Mouse (Mus musculus) embryo, embryonic 11 days (tissue): ENCODE data around the gene Oosp3.

ENCODE experiments used
- DNase-seq: peaks from one replicate; pipeline ENCODE4 v3.0.0-alpha.2; 2015

The Oosp3 gene

DNA sequence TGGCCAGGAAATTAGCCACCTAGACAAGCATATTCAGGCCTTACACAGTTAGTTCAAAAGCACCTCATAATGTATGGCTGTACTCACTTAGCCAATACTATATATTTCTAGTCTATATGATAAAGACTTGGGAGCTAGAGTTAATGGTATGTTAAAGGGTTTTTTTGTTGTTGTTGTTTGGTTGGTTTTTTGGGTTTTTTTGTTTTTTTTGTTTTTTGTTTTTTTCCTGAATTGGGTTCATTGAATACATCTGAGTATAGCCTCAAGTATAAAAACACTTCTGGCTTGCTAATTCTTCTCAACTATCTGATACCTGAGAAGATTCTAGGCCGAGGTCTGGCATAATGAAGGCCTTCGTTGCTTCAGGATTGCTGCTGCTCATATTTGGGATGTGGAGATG is at the start of gene Oosp3:
Oosp3 (plus strand) TSS at position 301 of the 400 bp plus-strand sequence.
- no peak for DNase-seq

DNA sequence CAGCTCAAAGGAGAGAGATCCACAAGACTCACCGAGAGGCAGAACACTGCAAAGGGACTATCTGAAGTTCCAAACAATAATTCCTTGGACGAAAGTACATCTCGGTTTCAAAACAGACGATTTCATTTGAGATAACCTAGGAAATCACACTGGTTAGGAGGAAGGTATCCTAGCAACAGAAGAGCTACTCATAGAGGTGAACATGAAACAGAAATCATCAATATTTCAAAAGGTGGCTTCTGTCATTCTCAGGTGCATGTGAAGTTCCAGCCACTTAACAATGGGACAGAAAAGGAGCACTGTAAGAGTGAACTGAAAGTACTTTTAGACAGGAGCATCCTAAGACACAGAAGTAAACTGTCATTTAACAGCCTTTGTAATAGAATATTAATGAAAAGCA is 47.3 kb upstream of the Oosp3 start:
- DNase-seq = no peak

DNA sequence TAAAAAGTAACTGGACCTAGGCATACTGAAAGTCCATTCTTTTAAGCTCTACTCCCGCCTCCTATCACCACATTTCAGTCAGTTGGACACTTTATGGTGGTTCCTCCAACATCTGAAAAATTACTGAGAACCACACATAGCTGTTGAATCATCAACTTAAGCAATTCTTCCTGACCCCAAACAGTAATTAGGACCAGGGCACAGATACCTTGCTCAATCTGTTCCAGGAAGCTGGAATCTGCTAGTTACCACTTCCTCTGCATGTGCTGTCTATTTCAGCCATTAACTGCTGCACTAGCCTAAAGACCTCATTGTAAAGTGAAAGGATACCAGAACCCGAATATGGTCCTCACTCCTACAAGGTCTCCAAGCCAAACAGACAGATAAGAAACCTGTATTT is 37.7 kb upstream of the Oosp3 start:
- no peak for DNase-seq

DNA sequence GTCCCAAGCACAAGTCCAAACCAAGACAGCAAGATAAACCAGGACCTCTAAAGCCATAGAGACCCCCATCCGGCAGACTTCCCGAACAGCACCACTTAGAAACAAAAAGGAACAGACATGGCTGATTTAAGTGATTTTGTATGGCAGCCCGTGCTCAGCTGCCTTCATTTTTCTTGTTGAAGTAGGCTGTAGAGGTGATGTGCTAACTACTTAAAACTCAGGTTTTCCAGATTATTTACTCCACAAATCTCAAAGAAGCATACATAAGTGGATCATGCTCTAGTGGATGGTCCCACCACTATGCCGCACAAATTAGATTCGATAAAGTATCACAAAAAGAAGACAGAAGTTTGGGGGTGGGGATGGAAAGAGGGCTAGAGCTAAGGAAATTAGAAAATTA is 36.4 kb upstream of the Oosp3 start, which contains the start of gene Oosp2:
Oosp2 (minus strand) TSS at position 101 of the 400 bp plus-strand sequence.
- no peak for DNase-seq

DNA sequence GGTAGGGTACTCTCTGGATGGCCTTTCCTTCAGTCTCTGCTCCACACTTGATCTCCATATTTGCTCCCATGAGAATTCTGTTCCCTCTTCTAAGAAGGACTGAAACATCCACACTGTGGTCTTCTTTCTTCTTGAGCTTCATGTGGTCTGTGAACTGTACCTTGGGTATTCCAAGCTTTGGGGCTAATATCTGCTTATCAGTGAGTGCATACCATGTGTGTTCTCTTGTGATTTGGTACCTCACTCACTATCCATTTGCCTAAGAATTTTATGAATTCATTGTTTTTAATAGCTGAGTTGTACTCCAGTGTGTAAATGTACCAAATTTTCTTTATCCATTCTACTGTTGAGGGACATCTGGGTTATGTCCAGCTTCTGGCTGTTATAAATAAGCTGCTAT is 35.3 kb upstream of the Oosp3 start:
- DNase-seq = no peak

DNA sequence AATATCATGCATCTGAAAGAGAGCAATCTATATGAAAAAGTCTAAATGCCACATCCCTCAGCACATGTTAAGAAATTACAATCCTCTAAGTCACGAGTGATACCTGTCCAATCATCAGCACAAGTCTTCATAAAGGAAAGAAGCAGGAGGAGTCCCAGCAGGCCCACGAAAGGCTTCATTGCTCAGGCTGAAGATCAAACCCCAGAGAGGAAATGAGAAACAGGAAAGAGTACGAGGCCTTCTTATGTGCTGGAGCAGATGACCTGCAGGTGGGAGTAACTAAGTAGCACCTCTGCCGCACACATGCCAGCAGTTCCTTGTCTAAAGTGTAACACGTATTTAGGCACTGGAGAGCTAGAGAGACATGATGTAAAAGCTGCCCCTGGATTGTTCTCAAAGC is 6.0 kb upstream of the Oosp3 start, which contains the start of gene Oosp1:
Oosp1 (minus strand) TSS at position 312 of the 400 bp plus-strand sequence.
- DNase-seq = no peak

DNA sequence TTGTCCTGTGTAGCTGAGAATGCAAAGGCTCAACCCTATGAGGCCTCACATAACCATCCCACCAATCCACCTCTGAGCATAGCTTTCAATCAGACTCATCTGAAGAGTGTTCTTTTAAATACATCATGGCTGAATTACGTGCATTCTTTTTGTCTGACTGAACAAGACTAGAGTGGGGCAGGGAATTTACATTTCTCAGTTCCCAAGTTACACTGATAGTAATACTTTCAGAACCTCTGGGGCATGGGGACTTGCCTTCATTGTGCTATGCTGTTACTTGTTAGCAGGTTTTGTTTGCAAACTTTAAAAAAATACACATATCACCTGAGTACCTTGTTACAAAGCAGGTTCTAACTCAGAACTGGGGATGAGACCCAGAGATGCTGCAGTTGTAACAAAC is 5.4 kb upstream of the Oosp3 start:
- no peak for DNase-seq

DNA sequence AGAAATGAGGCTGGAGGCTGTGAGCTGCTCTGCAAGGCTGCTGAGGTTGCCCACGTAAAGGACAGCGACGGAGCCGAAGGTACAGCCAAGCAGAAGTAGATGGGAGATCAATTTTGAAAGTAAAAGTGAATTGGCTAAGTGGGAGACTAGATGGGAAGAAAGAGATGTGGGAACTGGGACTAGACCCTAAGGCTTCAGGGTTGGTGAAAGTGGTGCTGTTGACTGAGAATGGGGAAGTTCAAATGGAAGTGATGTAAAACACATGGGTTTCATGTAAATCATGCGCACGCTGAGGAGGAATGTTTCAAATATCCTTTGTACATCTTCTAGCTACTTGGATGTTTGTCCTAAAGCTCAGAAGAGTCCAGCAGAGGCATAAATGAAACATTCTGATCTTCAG is 1.5 kb downstream of the Oosp3 start:
- no peak for DNase-seq

DNA sequence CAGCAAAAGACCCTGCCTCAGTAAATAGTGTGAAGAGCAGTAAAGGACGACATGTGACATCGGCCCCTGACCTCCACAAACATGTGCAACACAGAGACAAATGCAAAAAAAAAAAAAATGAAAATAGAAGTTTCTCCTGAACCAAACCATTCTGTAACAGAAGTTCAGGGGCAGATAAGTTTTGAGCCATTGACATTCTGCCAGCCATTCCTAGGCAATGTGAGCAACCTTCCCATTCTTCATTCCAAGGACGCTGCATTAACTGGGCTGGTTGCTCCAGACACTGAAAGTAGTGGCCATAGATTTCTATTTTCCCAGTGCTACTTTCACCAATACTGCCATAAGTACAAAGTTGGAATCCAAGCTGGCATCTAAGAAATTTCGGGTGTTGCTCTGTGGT is 15.6 kb downstream of the Oosp3 start:
- no peak for DNase-seq

DNA sequence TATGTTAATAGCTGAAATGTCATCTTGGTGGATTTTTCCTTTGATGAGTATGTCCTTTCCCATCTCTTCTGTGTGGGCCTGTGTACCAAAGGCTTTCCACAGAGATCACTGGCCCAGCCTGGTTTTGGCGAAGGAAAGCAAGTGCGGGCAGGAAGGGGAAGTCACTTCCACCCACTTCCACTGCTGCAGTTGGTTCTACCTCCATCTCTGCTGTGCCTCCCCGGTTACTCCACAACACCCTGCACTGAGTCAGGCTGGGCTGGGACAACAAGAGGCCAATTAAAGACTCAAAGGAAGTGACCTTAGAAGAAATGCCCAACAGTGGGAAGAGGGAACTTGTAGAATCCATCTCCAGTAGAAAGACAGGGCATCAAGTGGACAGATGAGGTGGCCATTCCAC is 23.2 kb downstream of the Oosp3 start:
- no peak for DNase-seq

DNA sequence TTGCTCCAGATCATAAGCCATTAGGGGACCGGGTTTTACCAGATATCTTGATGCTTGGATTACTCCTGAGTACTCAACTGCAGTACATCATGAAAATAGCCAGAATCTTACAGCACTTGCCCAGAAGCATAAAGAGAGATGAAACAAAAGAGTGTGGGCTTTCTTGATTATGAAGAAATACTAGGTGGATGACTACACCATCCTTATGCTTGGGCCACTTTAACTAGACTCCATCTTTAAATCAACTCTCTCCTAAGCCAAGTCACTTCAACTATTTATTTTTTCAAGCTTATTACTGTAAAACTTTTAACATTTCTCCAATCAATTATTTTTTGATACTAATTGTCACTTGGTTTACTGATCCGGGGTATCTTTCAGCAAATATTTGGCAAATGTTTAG is 27.0 kb downstream of the Oosp3 start:
- no peak for DNase-seq

DNA sequence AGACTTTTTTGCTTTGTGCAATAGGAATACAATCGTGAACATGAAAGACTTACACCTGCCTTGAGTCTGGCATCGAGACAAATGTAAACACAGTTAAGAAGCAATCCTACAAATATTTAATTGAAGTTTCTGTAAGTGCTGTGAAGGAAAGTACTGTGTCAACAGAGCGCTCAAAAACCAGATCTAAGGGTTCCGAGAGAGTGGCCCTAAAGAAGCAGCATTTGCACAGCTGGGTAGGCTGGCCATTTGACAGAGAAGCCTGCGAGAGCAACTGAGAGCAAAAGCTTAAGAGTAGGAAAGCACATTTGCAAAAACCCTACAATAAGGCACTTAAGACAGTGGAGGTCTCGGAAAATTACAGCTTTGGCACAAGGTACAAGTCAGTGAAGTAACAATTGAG is 27.4 kb downstream of the Oosp3 start:
- DNase-seq = no peak

DNA sequence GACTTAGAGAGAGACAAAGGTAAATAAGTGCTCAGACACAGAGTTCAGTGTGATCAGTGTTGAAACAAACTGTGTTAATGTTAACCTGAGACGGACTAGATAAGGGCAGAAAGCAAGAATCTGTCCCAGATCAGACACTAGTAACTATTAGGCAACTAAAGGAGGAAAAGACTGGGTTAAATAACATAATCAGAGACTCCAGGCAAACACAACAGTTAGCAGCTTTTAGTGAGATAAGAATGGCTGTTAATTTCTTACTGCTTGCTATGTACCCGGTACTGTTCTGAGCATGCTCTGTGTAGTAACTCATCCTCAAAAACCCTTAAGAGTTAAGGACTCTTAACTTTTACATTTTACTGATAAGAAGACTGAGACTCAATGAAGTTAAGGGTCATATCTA is 29.1 kb downstream of the Oosp3 start:
- no peak for DNase-seq

DNA sequence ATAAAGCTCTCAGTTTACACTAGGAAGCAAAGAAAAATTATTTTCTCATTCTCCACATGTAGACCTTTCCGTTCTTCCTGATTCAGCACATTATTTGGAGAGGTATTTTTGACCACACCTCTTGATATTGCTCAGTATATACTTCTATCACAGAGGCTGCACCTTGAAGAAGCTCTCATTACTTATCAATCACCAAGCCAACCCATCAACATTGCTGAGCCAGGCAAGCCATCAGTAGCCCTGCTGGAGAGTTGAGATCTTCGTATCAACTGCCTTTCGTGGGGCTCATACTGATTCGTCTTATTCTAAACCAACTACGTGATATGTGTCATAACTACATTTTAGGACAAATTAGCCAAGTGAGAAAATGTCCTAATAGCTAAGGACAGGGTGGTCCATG is 30.4 kb downstream of the Oosp3 start:
- DNase-seq = no peak

DNA sequence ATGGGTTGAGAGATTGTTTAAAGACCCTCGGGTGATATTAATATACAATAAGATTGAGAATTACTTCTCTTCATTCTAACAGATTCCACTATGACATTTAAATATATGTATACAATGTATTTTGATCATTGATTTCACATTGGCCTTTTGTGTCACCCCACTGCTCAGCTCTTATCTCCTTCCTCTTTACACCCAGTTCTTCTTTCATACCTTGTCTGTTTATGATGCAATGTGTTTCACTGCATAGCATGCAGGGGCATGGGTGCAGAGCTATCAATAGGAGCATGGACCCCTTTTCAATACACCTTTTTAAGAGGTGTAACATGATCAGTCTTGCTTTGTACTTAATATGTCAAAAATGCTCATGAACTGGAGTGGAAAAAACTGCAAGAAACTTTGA is 33.4 kb downstream of the Oosp3 start:
- DNase-seq = no peak

DNA sequence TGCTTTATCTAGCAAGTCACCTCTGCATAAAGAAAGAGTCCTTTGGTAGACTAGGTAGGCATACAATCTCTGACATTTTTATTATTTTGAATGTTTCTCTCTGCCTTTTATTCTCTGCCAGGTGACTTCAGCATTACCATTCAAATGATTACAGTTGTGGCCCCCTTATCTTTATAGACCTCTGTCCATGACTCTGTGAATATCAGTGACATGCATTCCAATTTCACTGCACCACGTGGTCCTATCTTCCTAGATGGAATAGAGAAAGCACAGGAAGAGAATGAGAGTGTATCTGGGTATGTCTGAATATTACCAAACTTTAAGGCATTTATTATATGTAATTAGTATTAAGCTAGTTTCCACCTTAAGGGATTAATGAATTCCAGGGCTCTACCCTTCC is 39.6 kb downstream of the Oosp3 start:
- DNase-seq = no peak

DNA sequence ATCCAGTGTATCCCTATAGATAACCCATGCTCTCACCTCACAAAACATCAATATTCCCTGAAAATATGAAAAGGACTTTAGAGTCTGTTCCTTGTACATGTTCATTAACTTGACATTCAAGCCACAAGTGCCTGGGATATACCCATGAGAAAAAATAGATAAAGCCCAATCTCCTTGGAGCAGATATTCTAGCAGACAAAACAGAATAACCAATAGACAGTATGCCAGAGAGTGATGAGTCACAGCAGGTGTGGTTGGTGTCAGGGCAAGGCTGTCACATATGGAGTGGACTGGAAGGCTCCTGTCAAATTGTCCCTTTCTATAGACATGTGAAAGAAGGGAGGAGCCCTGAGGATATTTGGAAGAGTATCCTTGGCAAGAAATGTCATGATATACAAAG is 48.8 kb downstream of the Oosp3 start:
- no peak for DNase-seq

DNA sequence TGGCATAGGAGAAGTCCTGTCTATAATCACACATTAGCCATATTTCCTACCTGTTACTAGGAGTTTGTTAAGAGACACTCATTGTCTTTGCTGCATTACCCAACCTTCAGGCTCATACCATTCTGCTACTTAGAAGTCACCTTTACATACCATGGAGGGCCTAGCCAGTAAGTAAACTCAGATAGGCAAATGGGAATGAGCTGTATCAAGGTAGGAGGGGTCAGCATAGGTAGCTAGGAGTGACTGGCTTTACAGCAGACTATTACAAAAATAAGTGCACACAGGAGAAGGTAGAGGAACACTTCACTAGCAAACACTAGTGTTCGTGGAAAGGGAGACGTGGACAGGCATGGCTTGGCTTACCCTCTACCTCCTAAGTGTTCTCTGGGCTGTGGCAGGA is 50.4 kb downstream of the Oosp3 start, which contains the start of gene Gif:
Gif (plus strand) TSS at position 257 of the 400 bp plus-strand sequence.
- DNase-seq = no peak
